Comparison of ENCODE assay signal across 8 mouse cellular contexts in genomic region chr2:145884036-145884912, GRCm38 (mm10). TPM values are rescaled to one million over a fixed set of nuclear protein-coding genes. Genes with fewer than 3 reads are reported as not detected.
DNase-seq lines count a peak whose midpoint lies in the region; ATAC-seq lines count a peak whose summit lies in the region.

No protein-coding gene starts in this region.

- H3K27me3 ChIP-seq in forebrain, embryonic 11.5 days (ENCODE audit: control insufficient read depth, insufficient read depth, low read length): no peaks in the 10 kb centered on the region
- no peaks in the 10 kb centered on the region for H3K27me3 ChIP-seq in forebrain, embryonic 15.5 days
- no peaks in the 10 kb centered on the region for H3K27me3 ChIP-seq in heart, embryonic 16.5 days (ENCODE audit: control insufficient read depth, insufficient read depth, low read length)
- H3K27me3 ChIP-seq in liver, embryonic 11.5 days (replicated peaks; ENCODE audit: control insufficient read depth, insufficient read depth, low read length): no peaks in the 10 kb centered on the region

- no peaks in the 10 kb centered on the region; the same call in 1 of the 2 replicates for H3K36me3 ChIP-seq in forebrain, embryonic 11.5 days (ENCODE audit: control insufficient read depth, insufficient read depth, low read length)
- 0 out of 2 replicates have a peak, but pooled peaks cover 2% of the 10 kb centered on the region for H3K36me3 ChIP-seq in forebrain, embryonic 15.5 days
- peaks cover 23% of the 10 kb centered on the region for H3K36me3 ChIP-seq in heart, embryonic 16.5 days (ENCODE audit: control insufficient read depth, insufficient read depth)
- H3K36me3 ChIP-seq in liver, embryonic 11.5 days (ENCODE audit: control insufficient read depth, insufficient read depth, low read length): no peaks in the 10 kb centered on the region

- H3K4me1 ChIP-seq in forebrain, embryonic 11.5 days (replicated peaks; ENCODE audit: control insufficient read depth, insufficient read depth, low read length): no peaks in the 10 kb centered on the region
- H3K4me1 ChIP-seq in forebrain, embryonic 15.5 days: no peaks in the 10 kb centered on the region
- H3K4me1 ChIP-seq in heart, embryonic 16.5 days (ENCODE audit: control insufficient read depth, insufficient read depth, low read length): peaks cover 35% of the 10 kb centered on the region
- H3K4me1 ChIP-seq in liver, embryonic 11.5 days (replicated peaks; ENCODE audit: control insufficient read depth, insufficient read depth, low read length): peaks cover 3% of the 10 kb centered on the region; the same call in 1 of the 2 replicates

- H3K4me2 ChIP-seq in forebrain, embryonic 11.5 days (ENCODE audit: low read depth, low read length, severe bottlenecking): no peak overlapping the region; the same call in 1 of the 2 replicates
- no peak overlapping the region for H3K4me2 ChIP-seq in forebrain, embryonic 15.5 days (replicated peaks)
- H3K4me2 ChIP-seq in heart, embryonic 16.5 days (ENCODE audit: low read depth, low read length): no peak overlapping the region; the same call in 1 of the 2 replicates
- H3K4me2 ChIP-seq in liver, embryonic 11.5 days: no peak overlapping the region; the same call in 1 of the 2 replicates

- WGBS in forebrain, embryonic 11.5 days: 38% methylated on average over 17 of the region's 17 CpGs
- WGBS in forebrain, embryonic 15.5 days: 39% methylated on average over 17 of the region's 17 CpGs
- WGBS in heart, embryonic 16.5 days: 35% methylated on average over 17 of the region's 17 CpGs
- WGBS in liver, embryonic 11.5 days: 28% methylated on average over 17 of the region's 17 CpGs

- H3K9me3 ChIP-seq in forebrain, embryonic 11.5 days (ENCODE audit: control insufficient read depth, low read length): no peaks in the 10 kb centered on the region
- H3K9me3 ChIP-seq in forebrain, embryonic 15.5 days: no peaks in the 10 kb centered on the region
- no peaks in the 10 kb centered on the region for H3K9me3 ChIP-seq in heart, embryonic 16.5 days (replicated peaks; ENCODE audit: control insufficient read depth, low read length)
- H3K9me3 ChIP-seq in liver, embryonic 11.5 days (ENCODE audit: control insufficient read depth, low read length): no peaks in the 10 kb centered on the region

- no peak overlapping the region for H3K4me3 ChIP-seq in forebrain, embryonic 11.5 days (ENCODE audit: low read depth, low read length)
- H3K4me3 ChIP-seq in forebrain, embryonic 15.5 days: no peak overlapping the region
- H3K4me3 ChIP-seq in heart, embryonic 16.5 days (ENCODE audit: low read length): no peak overlapping the region
- no peak overlapping the region for H3K4me3 ChIP-seq in liver, embryonic 11.5 days (ENCODE audit: low read depth, low read length)

- ATAC-seq in forebrain, embryonic 11.5 days (replicated peaks; ENCODE audit: low FRiP score): no peak
- no peak for ATAC-seq in forebrain, embryonic 15.5 days (replicated peaks)
- no peak for ATAC-seq in heart, embryonic 16.5 days (replicated peaks; ENCODE audit: extremely low read depth, insufficient read depth, low FRiP score)
- ATAC-seq in liver, embryonic 11.5 days (replicated peaks; ENCODE audit: low FRiP score): 0 out of 2 replicates have a peak, but pooled peaks have one; percentile 13

- H3K9ac ChIP-seq in forebrain, embryonic 11.5 days (ENCODE audit: low read length): no peak overlapping the region
- no peak overlapping the region for H3K9ac ChIP-seq in forebrain, embryonic 15.5 days (replicated peaks)
- H3K9ac ChIP-seq in heart, embryonic 16.5 days (ENCODE audit: low read length): no peak overlapping the region
- H3K9ac ChIP-seq in liver, embryonic 11.5 days (ENCODE audit: low read depth, low read length): no peak overlapping the region

- no peak for DNase-seq in forebrain, embryonic 11.5 days (ENCODE audit: low spot score)
- DNase-seq in ES-CJ7 (ENCODE audit: low read depth, low spot score): peak; percentile 57
- no peak for DNase-seq in liver, embryonic 11.5 days (ENCODE audit: low spot score)
- DNase-seq in thymus, postnatal 10 days (ENCODE audit: low spot score in 2 of 2): no peak
- DNase-seq in spleen, adult 18-20 months: no peak
- no peak for DNase-seq in thymus, postnatal 4 days

- 0 out of 2 replicates have a peak overlapping the region, but pooled peaks have one; percentile 31 for H3K27ac ChIP-seq in forebrain, embryonic 11.5 days (ENCODE audit: low read depth, low read length)
- no peak overlapping the region for H3K27ac ChIP-seq in forebrain, embryonic 15.5 days (replicated peaks)
- H3K27ac ChIP-seq in heart, embryonic 16.5 days (ENCODE audit: low read length): peak overlapping the region; percentile 43
- H3K27ac ChIP-seq in liver, embryonic 11.5 days (ENCODE audit: low read depth, low read length): peak overlapping the region; percentile 0; the same call in 1 of the 2 replicates

RNA-seq across cellular contexts. Expression of gene Naa20, which starts 17.6 kb away (rescaled TPM):
- polyA plus RNA-seq in forebrain, embryonic 11.5 days (2014; fragmentation: Nextera tagmentation; extraction: Ambion mirVana): 142 and 144 TPM in 2 replicates
- 124 TPM in 2 replicates for polyA plus RNA-seq in forebrain, embryonic 15.5 days (2015; fragmentation: Nextera tagmentation; extraction: Ambion mirVana)
- 184 and 213 TPM in 2 replicates for polyA plus RNA-seq in heart, embryonic 16.5 days (2015; fragmentation: Nextera tagmentation; extraction: Ambion mirVana)
- polyA plus RNA-seq in liver, embryonic 11.5 days (2014; fragmentation: Nextera tagmentation; extraction: Ambion mirVana): 147 and 156 TPM in 2 replicates

RNA-seq across cellular contexts. Expression of gene Cfap61, which starts 50.3 kb away (rescaled TPM):
- 1.4 and 1.9 TPM in 2 replicates for polyA plus RNA-seq in forebrain, embryonic 11.5 days (2014; fragmentation: Nextera tagmentation; extraction: Ambion mirVana)
- polyA plus RNA-seq in forebrain, embryonic 15.5 days (2015; fragmentation: Nextera tagmentation; extraction: Ambion mirVana): 1.9 and 2.2 TPM in 2 replicates
- polyA plus RNA-seq in heart, embryonic 16.5 days (2015; fragmentation: Nextera tagmentation; extraction: Ambion mirVana): 0.66 and 0.80 TPM in 2 replicates
- polyA plus RNA-seq in liver, embryonic 11.5 days (2014; fragmentation: Nextera tagmentation; extraction: Ambion mirVana): 0.10 TPM in 1 of 2 replicates, not detected in the other

RNA-seq across cellular contexts. Expression of gene Crnkl1, which starts 50.5 kb away (rescaled TPM):
- polyA plus RNA-seq in forebrain, embryonic 11.5 days (2014; fragmentation: Nextera tagmentation; extraction: Ambion mirVana): 40.9 and 45.0 TPM in 2 replicates
- polyA plus RNA-seq in forebrain, embryonic 15.5 days (2015; fragmentation: Nextera tagmentation; extraction: Ambion mirVana): 31.3 and 34.9 TPM in 2 replicates
- polyA plus RNA-seq in heart, embryonic 16.5 days (2015; fragmentation: Nextera tagmentation; extraction: Ambion mirVana): 17.4 and 20.7 TPM in 2 replicates
- 36.2 and 36.9 TPM in 2 replicates for polyA plus RNA-seq in liver, embryonic 11.5 days (2014; fragmentation: Nextera tagmentation; extraction: Ambion mirVana)
